Mouse (Mus musculus) left cerebral cortex, adult 11 months (tissue): Measurements from ENCODE around the gene Tff1.
A peak's percentile ranks its signal among the peaks of the same experiment; 100 is the strongest.

Source experiments
- DNase-seq: peaks from one replicate; pipeline ENCODE4 v3.0.0; 2022; ENCODE audit warnings: low spot score

Tff1 gene

DNA sequence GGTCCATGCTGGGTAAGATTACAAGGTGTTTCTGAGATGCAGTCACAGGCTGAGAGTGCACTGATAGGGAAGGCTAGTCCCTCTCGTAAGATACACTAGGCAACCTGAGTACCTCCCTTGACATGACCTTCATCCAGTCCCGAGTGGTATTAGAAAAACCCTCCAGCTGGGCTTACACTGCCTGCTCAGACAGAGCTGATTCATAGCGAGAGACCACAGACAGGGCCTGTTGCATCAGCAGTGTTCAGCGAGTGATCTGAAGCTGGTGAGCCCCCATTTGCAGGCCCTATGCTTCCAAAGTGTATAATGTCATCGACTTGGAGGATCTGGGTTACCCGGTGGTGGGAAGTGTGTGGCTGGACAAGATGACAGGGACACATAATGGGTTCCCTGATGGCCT, at the start of gene Tff1:
Gene Tff1, minus strand, starts transcription at position 151 of the 400 bp plus-strand sequence.
- no peak for DNase-seq

GRCm38 (mm10) chr17:31211881-31212280, 46.8 kb upstream of the Tff1 start:
- DNase-seq: no peak

GRCm38 (mm10) chr17:31210299-31210698, 45.2 kb upstream of the Tff1 start:
- no peak for DNase-seq

- no peak for DNase-seq
Measured at GRCm38 (mm10) chr17:31209376-31209930, 44.4 kb upstream of the Tff1 start.

GRCm38 (mm10) chr17:31208654-31209053, 43.6 kb upstream of the Tff1 start:
- DNase-seq: no peak

- no peak for DNase-seq
Measured at GRCm38 (mm10) chr17:31207771-31208334, 42.8 kb upstream of the Tff1 start, which contains the start of gene Ubash3a. Ubash3a (plus strand) TSS chr17:31207873.

- DNase-seq: no peak
Measured at GRCm38 (mm10) chr17:31198877-31199276, 33.8 kb upstream of the Tff1 start, which contains the start of gene Tmprss3. Tmprss3 (minus strand) TSS chr17:31198977.

DNA sequence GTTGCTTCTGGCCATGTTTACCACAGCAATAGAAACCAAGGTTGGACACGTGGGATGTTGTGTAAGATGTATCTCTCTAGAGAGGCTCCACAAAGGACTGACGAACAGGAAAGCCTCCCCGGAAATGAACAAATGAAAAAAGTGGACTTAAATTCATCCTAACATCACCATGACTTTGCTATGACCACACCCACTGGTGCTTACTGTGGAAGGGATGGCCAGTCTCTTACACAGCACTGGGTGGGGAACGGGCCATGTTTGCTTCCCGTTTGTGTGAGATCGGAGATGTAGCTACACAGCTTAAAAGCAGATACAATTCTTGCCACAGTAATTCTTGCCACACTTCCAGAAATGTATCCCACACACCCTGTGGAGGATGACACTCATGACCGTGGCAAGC, 31.2 kb upstream of the Tff1 start:
- DNase-seq: no peak

DNA sequence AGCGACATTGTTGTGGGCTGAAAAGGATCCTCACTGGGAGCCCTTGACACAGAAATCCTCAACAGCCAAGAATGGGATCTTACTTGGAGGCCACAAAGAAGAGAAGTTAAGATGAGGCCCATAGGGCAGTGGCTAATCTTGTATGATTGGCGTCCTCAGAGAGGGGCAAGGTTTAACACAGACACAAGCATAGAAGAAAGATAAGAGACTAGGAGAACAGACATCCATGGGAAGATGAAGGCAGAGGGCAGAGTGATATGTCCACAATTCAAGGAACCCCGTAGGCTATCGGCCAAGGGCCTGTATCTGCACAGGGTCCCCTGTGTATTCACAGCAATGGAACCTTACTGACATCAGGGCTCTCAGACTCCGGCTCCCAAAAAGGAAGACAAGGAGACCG, 30.1 kb upstream of the Tff1 start:
- DNase-seq: no peak

- DNase-seq: no peak
Measured at GRCm38 (mm10) chr17:31193360-31193759, 28.3 kb upstream of the Tff1 start.

DNA sequence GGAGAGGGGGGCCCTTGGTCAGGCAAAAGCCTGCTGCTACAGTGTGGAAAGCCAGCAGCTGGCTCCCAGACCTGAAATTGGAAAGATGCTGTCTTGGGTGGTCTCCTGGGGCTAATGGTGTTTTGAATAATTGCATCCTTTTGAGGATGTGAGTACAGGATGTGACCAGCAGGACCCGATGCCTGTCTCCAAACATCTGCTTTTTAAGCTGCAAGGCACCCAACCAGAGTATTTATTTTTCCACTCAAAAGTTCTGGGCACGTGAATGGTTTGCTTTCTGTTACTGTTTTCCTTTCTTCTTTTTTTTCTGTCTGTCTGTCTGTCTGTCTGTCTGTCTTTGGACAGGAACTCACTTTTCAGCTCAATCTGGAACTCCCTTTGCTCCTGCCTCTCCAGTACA, 27.6 kb upstream of the Tff1 start:
- no peak for DNase-seq

GRCm38 (mm10) chr17:31191825-31192224, 26.7 kb upstream of the Tff1 start:
- DNase-seq: no peak

DNA sequence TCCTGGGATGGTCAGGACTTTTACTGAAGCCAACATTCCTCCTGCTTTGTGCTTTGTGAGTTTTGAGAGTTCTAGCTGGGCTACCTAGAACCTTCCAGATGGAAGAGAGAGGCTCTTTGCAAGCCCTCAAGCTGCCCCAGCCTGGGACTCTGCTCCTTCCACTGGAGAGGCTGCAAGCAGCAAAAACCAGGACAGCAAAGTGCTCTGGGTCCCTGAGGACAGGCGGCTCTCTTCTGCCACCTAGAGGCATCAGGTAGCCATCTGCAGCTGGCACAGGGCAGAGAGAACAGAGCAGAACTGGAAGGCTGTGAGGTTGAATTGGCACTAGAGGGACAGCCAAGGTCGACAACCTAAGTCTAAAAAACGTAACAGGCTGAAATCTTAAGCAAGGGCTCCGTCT, 22.3 kb upstream of the Tff1 start:
- peak; percentile 24 for DNase-seq

GRCm38 (mm10) chr17:31184269-31184990, 19.4 kb upstream of the Tff1 start:
- DNase-seq: no peak

DNA sequence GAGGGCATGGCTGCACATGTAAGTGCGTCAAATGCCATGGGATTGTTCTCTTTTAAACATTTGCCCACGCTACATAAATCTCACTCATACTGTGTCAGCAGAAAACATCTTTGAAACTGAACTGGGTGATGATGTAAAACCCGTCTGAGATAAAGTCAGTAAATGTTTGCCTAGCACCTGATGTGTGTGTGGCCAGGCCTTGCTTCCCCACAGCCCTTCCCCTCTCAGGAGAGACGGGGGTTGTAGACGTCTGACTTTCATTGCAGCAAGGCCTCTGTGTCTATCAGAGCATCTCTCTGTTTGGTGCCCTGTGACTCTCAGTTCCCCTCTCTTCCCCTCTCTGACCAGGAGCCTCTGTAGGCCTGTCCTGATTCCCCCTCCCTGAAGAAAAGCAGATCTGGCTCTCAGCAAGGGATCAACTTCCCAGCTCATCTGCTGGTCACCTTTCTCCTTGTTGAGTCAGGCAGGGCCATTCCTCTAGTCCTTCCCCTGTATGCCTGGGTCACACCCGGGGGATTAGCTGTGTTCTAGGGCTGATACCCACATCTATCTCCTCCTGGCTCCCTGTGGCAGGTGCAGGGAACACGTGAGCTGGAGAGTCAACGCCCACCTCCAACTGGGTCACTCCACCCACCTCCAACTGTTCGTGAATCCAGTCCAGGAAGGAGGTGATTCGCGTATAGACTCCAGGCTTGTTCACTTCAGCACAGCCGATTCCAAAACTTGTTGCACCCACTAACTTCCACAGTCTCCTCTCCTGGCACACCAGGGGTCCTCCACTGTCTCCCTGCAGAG, 18.3 kb upstream of the Tff1 start:
- DNase-seq: no peak

GRCm38 (mm10) chr17:31181490-31181889, 16.4 kb upstream of the Tff1 start:
- DNase-seq: no peak

GRCm38 (mm10) chr17:31176321-31176720, 11.2 kb upstream of the Tff1 start:
- DNase-seq: no peak

DNA sequence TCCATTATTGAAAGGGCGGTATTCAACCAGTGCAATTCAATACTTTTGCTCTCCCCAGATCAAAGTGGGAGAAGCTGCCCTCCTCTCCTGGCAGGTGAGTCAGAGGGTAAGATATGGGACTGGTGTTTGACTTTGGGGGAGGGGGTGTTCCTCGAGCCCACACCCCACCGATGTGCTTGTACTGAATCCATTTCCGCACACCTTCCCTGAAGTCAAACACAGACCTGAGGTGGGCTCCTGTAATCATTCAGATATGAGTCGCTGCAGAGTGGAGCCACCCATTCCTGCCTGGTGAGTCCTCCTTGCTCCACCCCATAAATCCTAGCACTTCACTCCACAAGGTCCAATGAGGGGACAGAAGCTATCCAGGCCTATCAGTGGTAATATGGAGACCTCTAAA, 4.7 kb upstream of the Tff1 start:
- no peak for DNase-seq

- no peak for DNase-seq
Measured at GRCm38 (mm10) chr17:31163821-31164220, 1.3 kb downstream of the Tff1 start.

- no peak for DNase-seq
Measured at GRCm38 (mm10) chr17:31162607-31163006, 2.5 kb downstream of the Tff1 start.

DNA sequence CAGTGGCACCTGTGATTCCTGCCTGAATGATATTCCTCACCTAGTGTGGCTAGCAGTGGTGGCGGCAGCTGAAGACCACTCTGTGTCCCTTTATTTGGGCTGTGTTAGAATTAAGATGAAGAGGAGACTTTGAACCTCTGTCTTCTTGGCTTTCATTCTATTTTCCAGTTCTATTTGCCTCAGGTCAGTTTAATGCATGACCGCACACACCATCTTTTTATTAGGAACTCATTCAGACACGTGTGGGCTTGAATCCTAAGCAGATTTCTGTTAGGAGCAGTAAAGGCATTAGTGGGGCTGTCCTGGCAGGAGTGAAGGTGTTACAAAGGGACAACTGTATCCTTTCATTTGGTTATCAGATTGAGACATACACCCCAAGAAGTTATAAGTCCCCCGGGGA, 4.8 kb downstream of the Tff1 start:
- DNase-seq: no peak

GRCm38 (mm10) chr17:31157921-31158320, 7.2 kb downstream of the Tff1 start:
- DNase-seq: no peak

GRCm38 (mm10) chr17:31153785-31154184, 11.3 kb downstream of the Tff1 start:
- DNase-seq: no peak
